Mouse (Mus musculus): Measurements from ENCODE around the gene Cpxcr1. TPM values are rescaled to one million over a fixed set of nuclear protein-coding genes. Genes with fewer than 3 reads are reported as not detected.

The Cpxcr1 gene
- polyA plus RNA-seq (2016; fragmentation: Nextera tagmentation; extraction: Ambion mirVana) = not detected in 2 replicates

- Histone ChIP-seq H3K9me3 (replicated peaks) (no peaks in the 10 kb centered on the region), H3K36me3 (no peaks in the 10 kb centered on the region), H3K4me1 (no peaks in the 10 kb centered on the region), H3K27ac (replicated peaks) (no peak within 1 kb of the TSS), H3K4me3 (no peak within 1 kb of the TSS), H3K27me3 (ENCODE audit: low read depth, poor library complexity, severe bottlenecking) (no peaks in the 10 kb centered on the region)
- DNase-seq (ENCODE audit: low spot score) = no peak
Observed at GRCm38 (mm10) chrX:116448644-116449043, at the start of gene Cpxcr1. Gene Cpxcr1 (plus strand): TSS chrX:116448944.

Other genes starting within 250 kb of the Cpxcr1 start
- gene H2afb2, start 232.2 kb downstream of the Cpxcr1 start, polyA plus RNA-seq (2016; fragmentation: Nextera tagmentation; extraction: Ambion mirVana) = not detected in 2 replicates